Mouse (Mus musculus): Measurements from ENCODE around the gene Ide. TPM values are rescaled to one million over a fixed set of nuclear protein-coding genes. Genes with fewer than 3 reads are reported as not detected.

Ide gene
- polyA plus RNA-seq, 1 experiment: 30.9 TPM

DNA sequence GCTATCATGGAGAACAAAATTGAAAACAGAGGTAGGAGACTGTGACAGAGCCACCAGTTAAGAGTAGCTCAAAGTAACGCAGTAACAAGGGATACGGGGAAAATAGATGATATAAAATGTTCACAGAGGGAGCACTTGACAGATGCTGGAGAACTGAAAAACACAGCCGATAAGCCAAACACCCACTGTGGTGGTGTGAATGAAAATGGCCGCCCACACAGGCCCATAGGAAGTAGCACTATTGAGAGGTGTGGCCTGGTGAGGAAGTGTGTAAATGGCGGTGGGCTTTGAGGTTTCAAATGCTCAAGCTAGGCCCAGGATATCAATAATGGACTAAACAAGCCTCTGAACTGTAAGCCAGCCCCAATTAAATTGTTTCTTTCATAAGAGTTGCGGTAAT, 26.2 kb downstream of the Ide start:
- no peak overlapping the region for H3K27ac ChIP-seq (ENCODE audit: insufficient read depth, low read length)
- no peak for TF ChIP-seq CTCF (IDR thresholded peaks at IDR 0.05; ENCODE audit: extremely low read depth, insufficient read depth, low read length)
- no peak for TF ChIP-seq POLR2A (IDR thresholded peaks at IDR 0.05; ENCODE audit: extremely low read depth, insufficient read depth, low read length)
- no peaks in the 10 kb centered on the region for H3K4me1 ChIP-seq (ENCODE audit: control insufficient read depth, insufficient read depth, low read length)
- no peak overlapping the region for H3K4me3 ChIP-seq (ENCODE audit: insufficient read depth, low read length)

DNA sequence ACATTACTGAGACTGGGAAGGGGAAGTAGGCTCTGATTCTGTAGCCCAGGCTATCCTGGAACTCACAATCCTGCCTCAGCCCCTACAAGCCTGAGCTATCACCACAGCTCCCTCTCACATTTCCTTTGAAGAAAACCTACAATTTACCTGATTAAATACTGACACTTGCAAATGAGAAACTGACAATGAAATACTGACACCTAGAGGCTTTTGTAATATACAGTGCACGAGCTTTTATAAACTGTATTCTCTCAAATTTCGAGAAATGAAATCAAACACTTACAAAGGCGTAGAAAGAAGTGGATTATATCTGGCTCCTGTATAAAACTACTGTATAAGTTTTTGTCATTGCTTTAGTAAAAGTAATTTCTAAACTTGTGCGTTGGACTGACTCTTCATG, 27.5 kb downstream of the Ide start:
- TF ChIP-seq POLR2A (IDR thresholded peaks at IDR 0.05; ENCODE audit: extremely low read depth, insufficient read depth, low read length): no peak
- no peak for TF ChIP-seq CTCF (IDR thresholded peaks at IDR 0.05; ENCODE audit: extremely low read depth, insufficient read depth, low read length)
- 0 out of 2 replicates have a peak, but pooled peaks cover 2% of the 10 kb centered on the region for H3K4me1 ChIP-seq (ENCODE audit: control insufficient read depth, insufficient read depth, low read length)
- no peak overlapping the region for H3K4me3 ChIP-seq (ENCODE audit: insufficient read depth, low read length)
- no peak overlapping the region for H3K27ac ChIP-seq (ENCODE audit: insufficient read depth, low read length)

GRCm38 (mm10) chr19:37308941-37309340, 28.7 kb downstream of the Ide start:
- no peak overlapping the region for H3K4me3 ChIP-seq (ENCODE audit: insufficient read depth, low read length)
- TF ChIP-seq CTCF (IDR thresholded peaks at IDR 0.05; ENCODE audit: extremely low read depth, insufficient read depth, low read length) (no peak), POLR2A (IDR thresholded peaks at IDR 0.05; ENCODE audit: extremely low read depth, insufficient read depth, low read length) (no peak)
- 0 out of 2 replicates have a peak, but pooled peaks cover 2% of the 10 kb centered on the region for H3K4me1 ChIP-seq (ENCODE audit: control insufficient read depth, insufficient read depth, low read length)
- H3K27ac ChIP-seq (ENCODE audit: insufficient read depth, low read length): no peak overlapping the region

- Histone ChIP-seq H3K4me3 (ENCODE audit: insufficient read depth, low read length) (no peak overlapping the region), H3K4me1 (ENCODE audit: control insufficient read depth, insufficient read depth, low read length) (0 out of 2 replicates have a peak, but pooled peaks cover 2% of the 10 kb centered on the region), H3K27ac (ENCODE audit: insufficient read depth, low read length) (no peak overlapping the region)
- TF ChIP-seq CTCF (IDR thresholded peaks at IDR 0.05; ENCODE audit: extremely low read depth, insufficient read depth, low read length) (no peak), POLR2A (IDR thresholded peaks at IDR 0.05; ENCODE audit: extremely low read depth, insufficient read depth, low read length) (no peak)
These were observed 29.7 kb downstream of the Ide start for GRCm38 (mm10) chr19:37307826-37308545.

DNA sequence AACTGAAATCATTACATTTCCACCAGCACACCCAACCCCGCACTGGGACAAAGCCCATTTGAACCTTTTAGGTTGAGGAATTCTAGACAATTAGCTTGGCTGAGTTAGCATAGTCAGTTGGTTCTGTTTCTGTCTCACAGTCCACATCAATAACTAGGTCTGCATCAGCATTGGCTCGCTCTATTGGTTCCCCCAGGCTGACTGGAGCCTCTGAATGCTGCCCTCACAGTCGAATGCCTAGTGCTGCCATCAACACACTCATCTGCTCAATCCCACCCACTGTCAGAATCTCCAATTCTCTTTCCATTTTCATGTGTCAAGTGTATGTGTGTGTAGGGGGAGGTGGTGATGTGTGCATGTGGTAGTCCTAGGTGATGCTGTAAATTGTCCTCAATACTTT, 31.5 kb downstream of the Ide start:
- no peak overlapping the region for H3K27ac ChIP-seq (ENCODE audit: insufficient read depth, low read length)
- no peak for TF ChIP-seq CTCF (IDR thresholded peaks at IDR 0.05; ENCODE audit: extremely low read depth, insufficient read depth, low read length)
- no peak for TF ChIP-seq POLR2A (IDR thresholded peaks at IDR 0.05; ENCODE audit: extremely low read depth, insufficient read depth, low read length)
- H3K4me1 ChIP-seq (ENCODE audit: control insufficient read depth, insufficient read depth, low read length): 0 out of 2 replicates have a peak, but pooled peaks cover 2% of the 10 kb centered on the region
- H3K4me3 ChIP-seq (ENCODE audit: insufficient read depth, low read length): no peak overlapping the region

DNA sequence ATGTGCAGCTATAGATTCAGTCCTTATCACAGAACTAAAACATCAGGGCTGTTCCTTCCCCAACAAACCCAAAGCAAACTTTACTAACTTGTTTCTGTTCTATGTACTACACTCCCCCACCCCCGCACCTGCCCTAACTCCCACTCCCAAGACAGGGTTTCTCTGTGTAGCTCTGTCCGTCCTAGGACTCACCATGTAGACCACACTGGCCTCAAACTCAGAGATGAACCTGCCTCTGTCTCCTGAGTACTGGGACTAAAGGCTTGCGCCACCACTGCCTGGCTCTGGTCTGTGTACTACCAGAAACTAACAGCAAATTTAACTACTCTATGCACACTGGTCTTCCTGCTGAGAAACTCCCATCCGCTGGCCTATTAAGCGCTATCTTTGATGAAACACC, 32.8 kb downstream of the Ide start:
- Histone ChIP-seq H3K27ac (ENCODE audit: insufficient read depth, low read length) (no peak overlapping the region), H3K4me3 (ENCODE audit: insufficient read depth, low read length) (no peak overlapping the region), H3K4me1 (ENCODE audit: control insufficient read depth, insufficient read depth, low read length) (0 out of 2 replicates have a peak, but pooled peaks cover 2% of the 10 kb centered on the region)
- TF ChIP-seq CTCF (IDR thresholded peaks at IDR 0.05; ENCODE audit: extremely low read depth, insufficient read depth, low read length) (no peak), POLR2A (IDR thresholded peaks at IDR 0.05; ENCODE audit: extremely low read depth, insufficient read depth, low read length) (no peak)

DNA sequence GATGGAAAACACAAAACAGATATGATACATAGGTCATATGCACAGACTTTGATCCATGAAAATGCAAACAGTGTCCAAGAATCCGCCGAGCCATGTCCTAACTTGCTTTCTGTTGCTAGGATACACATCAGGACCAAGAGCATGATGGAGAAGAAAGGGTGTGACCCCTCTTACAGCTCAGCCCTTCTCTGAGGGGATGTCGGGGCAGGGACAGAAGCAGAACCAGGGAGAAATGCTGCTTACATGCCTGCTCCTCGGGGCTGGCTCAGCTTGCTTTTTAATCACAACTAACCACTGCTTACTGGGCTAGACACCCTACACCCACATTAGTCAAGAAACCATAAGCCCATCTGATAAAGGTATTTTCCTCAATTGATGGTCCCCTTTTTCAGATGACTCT, 33.6 kb downstream of the Ide start:
- Histone ChIP-seq H3K4me1 (ENCODE audit: control insufficient read depth, insufficient read depth, low read length) (0 out of 2 replicates have a peak, but pooled peaks cover 2% of the 10 kb centered on the region), H3K27ac (ENCODE audit: insufficient read depth, low read length) (no peak overlapping the region), H3K4me3 (ENCODE audit: insufficient read depth, low read length) (no peak overlapping the region)
- TF ChIP-seq CTCF (IDR thresholded peaks at IDR 0.05; ENCODE audit: extremely low read depth, insufficient read depth, low read length) (no peak), POLR2A (IDR thresholded peaks at IDR 0.05; ENCODE audit: extremely low read depth, insufficient read depth, low read length) (no peak)

DNA sequence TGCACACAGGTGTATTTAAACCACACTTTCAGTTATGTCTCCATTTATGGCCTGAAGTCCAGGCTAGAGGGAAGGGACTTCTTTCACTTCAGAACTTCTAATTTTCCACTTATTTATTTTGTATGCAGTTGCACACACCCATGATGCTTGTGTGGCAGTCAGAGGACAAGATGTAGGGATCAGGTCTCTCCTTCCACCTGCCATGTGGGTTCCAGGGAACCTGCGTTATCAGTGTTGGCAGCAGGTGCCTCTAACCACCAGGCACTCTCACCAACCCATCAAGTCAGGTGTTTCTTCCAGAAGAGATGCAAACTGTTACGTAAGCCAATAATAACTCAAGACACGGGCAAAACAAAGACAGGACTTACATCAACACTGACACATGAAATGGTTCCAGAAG, 35.9 kb downstream of the Ide start:
- no peak overlapping the region for H3K27ac ChIP-seq (ENCODE audit: insufficient read depth, low read length)
- no peak for TF ChIP-seq POLR2A (IDR thresholded peaks at IDR 0.05; ENCODE audit: extremely low read depth, insufficient read depth, low read length)
- TF ChIP-seq CTCF (IDR thresholded peaks at IDR 0.05; ENCODE audit: extremely low read depth, insufficient read depth, low read length): no peak
- H3K4me1 ChIP-seq (ENCODE audit: control insufficient read depth, insufficient read depth, low read length): 0 out of 2 replicates have a peak, but pooled peaks cover 2% of the 10 kb centered on the region
- H3K4me3 ChIP-seq (ENCODE audit: insufficient read depth, low read length): no peak overlapping the region

DNA sequence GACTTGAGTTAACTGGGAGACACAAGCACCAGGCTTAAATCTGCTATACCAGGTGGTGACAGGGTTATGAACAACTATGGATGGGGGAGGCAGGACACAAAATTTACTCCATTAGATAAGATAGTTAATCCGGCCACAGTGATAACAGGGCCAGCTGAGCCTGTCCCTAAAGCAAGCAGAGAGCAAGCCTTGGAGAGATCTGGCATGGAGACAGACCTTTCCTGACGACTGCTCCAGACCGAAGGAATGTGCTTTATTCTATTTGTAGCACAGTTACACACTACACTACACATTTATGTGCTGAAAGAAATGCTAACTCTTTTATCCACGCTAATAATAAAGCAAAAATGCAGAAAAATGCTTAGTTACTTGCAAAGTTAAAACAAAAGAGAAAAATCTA, 46.0 kb downstream of the Ide start:
- no peak for TF ChIP-seq CTCF (IDR thresholded peaks at IDR 0.05; ENCODE audit: extremely low read depth, insufficient read depth, low read length)
- TF ChIP-seq POLR2A (IDR thresholded peaks at IDR 0.05; ENCODE audit: extremely low read depth, insufficient read depth, low read length): no peak
- H3K27ac ChIP-seq (ENCODE audit: insufficient read depth, low read length): no peak overlapping the region
- H3K4me1 ChIP-seq (ENCODE audit: control insufficient read depth, insufficient read depth, low read length): no peaks in the 10 kb centered on the region
- H3K4me3 ChIP-seq (ENCODE audit: insufficient read depth, low read length): no peak overlapping the region

- H3K4me1 ChIP-seq (ENCODE audit: control insufficient read depth, insufficient read depth, low read length): no peaks in the 10 kb centered on the region
- no peak overlapping the region for H3K27ac ChIP-seq (ENCODE audit: insufficient read depth, low read length)
- TF ChIP-seq CTCF (IDR thresholded peaks at IDR 0.05; ENCODE audit: extremely low read depth, insufficient read depth, low read length) (no peak), POLR2A (IDR thresholded peaks at IDR 0.05; ENCODE audit: extremely low read depth, insufficient read depth, low read length) (no peak)
- H3K4me3 ChIP-seq (ENCODE audit: insufficient read depth, low read length): no peak overlapping the region
These were observed 46.7 kb downstream of the Ide start for GRCm38 (mm10) chr19:37290906-37291305.

Data from cortical plate, adult 2 months (tissue).